11 mouse cellular contexts compared by ENCODE assay signal in the genomic region with DNA sequence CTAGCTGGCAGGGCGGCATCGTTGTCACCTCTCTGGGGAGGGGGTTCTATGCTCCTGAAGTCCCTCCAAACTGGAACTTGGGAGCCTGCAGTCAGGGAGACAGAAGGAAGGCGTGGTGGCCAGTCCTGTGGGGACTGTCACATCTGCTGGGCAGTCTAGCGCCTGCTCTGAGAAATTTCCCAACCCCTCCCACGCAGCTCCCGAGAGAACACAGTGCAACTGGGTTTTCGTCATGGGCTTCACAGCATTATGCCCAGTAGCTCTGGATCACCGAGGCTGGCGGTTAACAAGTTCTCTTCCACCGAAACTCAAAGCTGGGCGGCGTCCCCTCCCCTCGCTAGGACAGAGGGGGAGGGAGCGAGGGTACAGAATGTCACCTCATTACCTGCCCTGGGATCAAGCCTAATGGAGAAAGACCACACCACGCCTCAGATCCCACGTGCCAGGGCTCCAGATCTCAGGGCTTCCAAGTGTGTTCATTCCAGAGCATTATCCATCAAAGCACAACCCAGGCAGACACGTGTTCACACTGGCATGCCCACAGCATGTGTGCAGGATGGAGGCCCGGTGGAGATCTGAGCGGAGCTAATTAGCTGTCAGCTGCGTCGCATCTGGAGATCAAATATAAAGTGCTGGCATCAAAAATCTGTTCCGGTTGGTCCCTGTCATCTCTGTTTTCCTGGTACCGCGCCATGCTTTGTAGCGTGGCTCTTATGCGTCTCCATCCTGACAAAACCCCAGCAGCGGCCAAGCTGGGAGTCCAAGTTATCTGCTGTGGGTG. TPM values are rescaled to one million over a fixed set of nuclear protein-coding genes. Genes with fewer than 3 reads are reported as not detected.
DNase-seq lines count a peak whose midpoint lies in the region; ATAC-seq and TF ChIP-seq lines count a peak whose summit lies in the region.
"Had no signal": no experiment of that assay in that cellular context is flagged by ENCODE, and none has a peak within 500 bp of the region (broad histone marks: within the 10 kb centered on the region; RNA-seq: fewer than 3 reads in every experiment).

No protein-coding gene starts in this region.

- 44% methylated on average over 27 of the region's 27 CpGs for WGBS in hindbrain, embryonic 13.5 days
- 52% methylated on average over 27 of the region's 27 CpGs for WGBS in hindbrain, embryonic 10.5 days
- 35% methylated on average over 27 of the region's 27 CpGs for whole genome bisulfite sequencing in limb, embryonic 13.5 days

- H3K4me1 ChIP-seq in hindbrain, embryonic 13.5 days (replicated peaks): peaks cover 15% of the 10 kb centered on the region
- H3K4me1 ChIP-seq in hindbrain, embryonic 10.5 days (replicated peaks): peaks cover 19% of the 10 kb centered on the region
- peaks cover 45% of the 10 kb centered on the region for H3K4me1 ChIP-seq in E14TG2a.4 (replicated peaks; ENCODE audit: low read depth, low read length)
- peaks cover 15% of the 10 kb centered on the region for H3K4me1 ChIP-seq in limb, embryonic 13.5 days

- DNase-seq in hindbrain, embryonic 10.5 days (ENCODE audit: low spot score): no peak
- DNase-seq in brain, embryonic 14.5 days (ENCODE audit: low read depth): peak; percentile 80
- no peak for DNase-seq in layer of hippocampus, postnatal 14 days (ENCODE audit: low spot score in 2 of 2)
- DNase-seq in adipocyte (ENCODE audit: low spot score): no peak
- DNase-seq: cerebellum, postnatal 14 days; kidney, postnatal 10 days; thymus, postnatal 4 days had no signal

- H3K4me2 ChIP-seq in hindbrain, embryonic 13.5 days: no peak overlapping the region
- H3K4me2 ChIP-seq in limb, embryonic 13.5 days (replicated peaks): no peak overlapping the region

- TF ChIP-seq POLR2A in brain, embryonic 14.5 days (IDR thresholded peaks at IDR 0.05; ENCODE audit: borderline replicate concordance, extremely low read depth, insufficient read depth, insufficient read length, poor library complexity, severe bottlenecking): no peak

- H3K4me3 ChIP-seq in hindbrain, embryonic 13.5 days: no peak overlapping the region
- H3K4me3 ChIP-seq in hindbrain, embryonic 10.5 days: no peak overlapping the region
- peak overlapping the region; percentile 24; the same call in 1 of the 2 replicates for H3K4me3 ChIP-seq in E14TG2a.4 (replicated peaks; ENCODE audit: low read length)
- H3K4me3 ChIP-seq in limb, embryonic 13.5 days: no peak overlapping the region
- H3K4me3 ChIP-seq: erythroblast, embryonic 14.5 days had no signal

- no peaks in the 10 kb centered on the region for H3K36me3 ChIP-seq in hindbrain, embryonic 13.5 days
- H3K36me3 ChIP-seq in hindbrain, embryonic 10.5 days: no peaks in the 10 kb centered on the region
- H3K36me3 ChIP-seq in E14TG2a.4 (ENCODE audit: insufficient read depth, low read length): no peaks in the 10 kb centered on the region
- no peaks in the 10 kb centered on the region for H3K36me3 ChIP-seq in limb, embryonic 13.5 days

- no peaks in the 10 kb centered on the region for H3K9me3 ChIP-seq in hindbrain, embryonic 13.5 days
- H3K9me3 ChIP-seq in hindbrain, embryonic 10.5 days: no peaks in the 10 kb centered on the region
- H3K9me3 ChIP-seq in E14TG2a.4 (ENCODE audit: low read length): no peaks in the 10 kb centered on the region
- no peaks in the 10 kb centered on the region for H3K9me3 ChIP-seq in limb, embryonic 13.5 days

- peak; percentile 57; the same call in 1 of the 2 replicates for ATAC-seq in hindbrain, embryonic 13.5 days (ENCODE audit: low FRiP score)
- 0 out of 2 replicates have a peak, but pooled peaks have one; percentile 61 for ATAC-seq in limb, embryonic 13.5 days (ENCODE audit: low FRiP score, low read depth)

- no peak for TF ChIP-seq CTCF in E14TG2a.4 (conservative IDR thresholded peaks at IDR 0.05; ENCODE audit: low read length)
- TF ChIP-seq CTCF in brain, embryonic 14.5 days (IDR thresholded peaks at IDR 0.05; ENCODE audit: borderline replicate concordance, extremely low read depth, insufficient read depth, insufficient read length): no peak

- H3K27me3 ChIP-seq in hindbrain, embryonic 13.5 days: peaks cover 47% of the 10 kb centered on the region
- H3K27me3 ChIP-seq in hindbrain, embryonic 10.5 days (ENCODE audit: insufficient read depth, poor library complexity, severe bottlenecking): peaks cover 38% of the 10 kb centered on the region
- peaks cover 27% of the 10 kb centered on the region for H3K27me3 ChIP-seq in E14TG2a.4 (ENCODE audit: insufficient read depth, low read length)
- peaks cover 48% of the 10 kb centered on the region for H3K27me3 ChIP-seq in limb, embryonic 13.5 days

- no peak overlapping the region for H3K27ac ChIP-seq in hindbrain, embryonic 13.5 days
- no peak overlapping the region for H3K27ac ChIP-seq in hindbrain, embryonic 10.5 days
- no peak overlapping the region for H3K27ac ChIP-seq in limb, embryonic 13.5 days

- H3K9ac ChIP-seq in hindbrain, embryonic 13.5 days: 0 out of 2 replicates have a peak overlapping the region, but pooled peaks have one; percentile 43
- H3K9ac ChIP-seq in limb, embryonic 13.5 days: peak overlapping the region; percentile 40; the same call in 1 of the 2 replicates

RNA-seq across cellular contexts. Expression of gene Syf2, which starts 13.2 kb away (rescaled TPM):
- 65.5 and 70.4 TPM in 2 replicates for polyA plus RNA-seq in hindbrain, embryonic 13.5 days (2015; fragmentation: Nextera tagmentation; extraction: Ambion mirVana)
- 67.6 and 75.2 TPM in 2 replicates for polyA plus RNA-seq in hindbrain, embryonic 10.5 days (2016; fragmentation: Nextera tagmentation; extraction: Ambion mirVana)
- polyA plus RNA-seq in brain, embryonic 14.5 days (2012; rRNA removed): 50.4 and 51.7 TPM in 2 replicates
- 73.4 and 75.5 TPM in 2 replicates for polyA plus RNA-seq in limb, embryonic 13.5 days (2015; fragmentation: Nextera tagmentation; extraction: Ambion mirVana)
- 10 to 100 TPM; 42.6 to 43.8 TPM for total RNA-seq in layer of hippocampus, postnatal 14 days (2021)

RNA-seq across cellular contexts. Expression of gene Rsrp1, which starts 20.6 kb away (rescaled TPM):
- polyA plus RNA-seq in hindbrain, embryonic 13.5 days (2015; fragmentation: Nextera tagmentation; extraction: Ambion mirVana): 538 and 556 TPM in 2 replicates
- 335 and 382 TPM in 2 replicates for polyA plus RNA-seq in hindbrain, embryonic 10.5 days (2016; fragmentation: Nextera tagmentation; extraction: Ambion mirVana)
- 541 and 940 TPM in 2 replicates for polyA plus RNA-seq in brain, embryonic 14.5 days (2012; rRNA removed)
- 523 and 552 TPM in 2 replicates for polyA plus RNA-seq in limb, embryonic 13.5 days (2015; fragmentation: Nextera tagmentation; extraction: Ambion mirVana)
- 100 to 1,000 TPM; 241 to 268 TPM for total RNA-seq in layer of hippocampus, postnatal 14 days (2021)

RNA-seq across cellular contexts. Expression of gene Tmem50a, which starts 29.1 kb away (rescaled TPM):
- polyA plus RNA-seq in hindbrain, embryonic 13.5 days (2015; fragmentation: Nextera tagmentation; extraction: Ambion mirVana): 211 and 212 TPM in 2 replicates
- 132 and 149 TPM in 2 replicates for polyA plus RNA-seq in hindbrain, embryonic 10.5 days (2016; fragmentation: Nextera tagmentation; extraction: Ambion mirVana)
- 132 and 143 TPM in 2 replicates for polyA plus RNA-seq in brain, embryonic 14.5 days (2012; rRNA removed)
- 187 and 193 TPM in 2 replicates for polyA plus RNA-seq in limb, embryonic 13.5 days (2015; fragmentation: Nextera tagmentation; extraction: Ambion mirVana)
- 100 to 1,000 TPM; 112 TPM for total RNA-seq in layer of hippocampus, postnatal 14 days (2021)
